Comparison of ENCODE assay signal across 19 mouse cellular contexts in the genomic region with DNA sequence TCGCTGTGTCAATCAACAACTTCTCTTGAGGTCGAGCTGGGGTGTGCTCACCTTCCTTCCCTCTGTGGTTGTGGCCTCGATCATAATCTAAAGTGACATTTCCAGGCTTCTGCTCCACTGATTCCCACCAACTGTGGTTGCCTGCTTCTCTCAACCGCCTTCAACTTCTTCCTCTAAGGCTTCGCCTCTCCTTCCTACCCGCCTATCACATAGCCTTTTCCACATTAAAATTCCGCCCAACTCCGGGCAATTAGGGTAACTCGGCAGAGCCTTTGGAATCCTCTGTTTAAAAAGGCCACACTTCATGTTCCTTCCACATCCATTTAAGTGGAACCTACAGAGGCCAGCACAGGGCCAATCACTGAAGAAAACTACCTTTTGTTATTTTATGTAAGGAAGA.
A peak's percentile ranks its signal among the peaks of the same experiment; 100 is the strongest.
DNase-seq lines count a peak whose midpoint lies in the region; ATAC-seq and TF ChIP-seq lines count a peak whose summit lies in the region.
"Had no signal": no experiment of that assay in that cellular context is flagged by ENCODE, and none has a peak within 500 bp of the region (broad histone marks: within the 10 kb centered on the region; RNA-seq: fewer than 3 reads in every experiment).

No protein-coding gene starts in this region.

- no peaks in the 10 kb centered on the region for H3K9me3 ChIP-seq in kidney, postnatal 0 days (replicated peaks; ENCODE audit: low read length)
- no peaks in the 10 kb centered on the region for H3K9me3 ChIP-seq in limb, embryonic 11.5 days (ENCODE audit: control insufficient read depth, low read length)
- H3K9me3 ChIP-seq in neural tube, embryonic 14.5 days (ENCODE audit: control insufficient read depth, low read length): no peaks in the 10 kb centered on the region
- H3K9me3 ChIP-seq: embryonic facial prominence, embryonic 15.5 days; forebrain, embryonic 12.5 days had no signal

- ATAC-seq in kidney, postnatal 0 days (replicated peaks; ENCODE audit: low FRiP score, low read depth): no peak
- ATAC-seq in limb, embryonic 11.5 days (ENCODE audit: insufficient number of reproducible peaks, low FRiP score, low TSS enrichment, low read depth): peak; percentile 52
- ATAC-seq in neural tube, embryonic 14.5 days (ENCODE audit: low read depth): 0 out of 2 replicates have a peak, but pooled peaks have one; percentile 23
- ATAC-seq: hindbrain, embryonic 16.5 days had no signal

- H3K4me2 ChIP-seq in kidney, postnatal 0 days (ENCODE audit: low read length): no peak overlapping the region
- peak overlapping the region; percentile 3; the same call in 1 of the 2 replicates for H3K4me2 ChIP-seq in limb, embryonic 11.5 days (ENCODE audit: low read depth, severe bottlenecking)
- H3K4me2 ChIP-seq in neural tube, embryonic 14.5 days (ENCODE audit: low read depth, low read length): no peak overlapping the region
- H3K4me2 ChIP-seq: embryonic facial prominence, embryonic 15.5 days; forebrain, embryonic 12.5 days; heart, embryonic 11.5 days had no signal

- H3K9ac ChIP-seq in kidney, postnatal 0 days (ENCODE audit: low read depth, low read length): no peak overlapping the region
- H3K9ac ChIP-seq in limb, embryonic 11.5 days (ENCODE audit: low read length): no peak overlapping the region
- H3K9ac ChIP-seq in neural tube, embryonic 14.5 days (replicated peaks; ENCODE audit: low read depth, low read length): no peak overlapping the region
- H3K9ac ChIP-seq in heart, adult 2 months (ENCODE audit: low read depth, low read length): no peak overlapping the region
- H3K9ac ChIP-seq: embryonic facial prominence, embryonic 15.5 days; forebrain, embryonic 12.5 days had no signal

- H3K27me3 ChIP-seq in kidney, postnatal 0 days (ENCODE audit: insufficient read depth, low read length): no peaks in the 10 kb centered on the region
- no peaks in the 10 kb centered on the region for H3K27me3 ChIP-seq in limb, embryonic 11.5 days (ENCODE audit: control insufficient read depth, insufficient read depth, low read length)
- peaks cover 16% of the 10 kb centered on the region; the same call in 1 of the 2 replicates for H3K27me3 ChIP-seq in neural tube, embryonic 14.5 days (ENCODE audit: control insufficient read depth, insufficient read depth, low read length)
- no peaks in the 10 kb centered on the region for H3K27me3 ChIP-seq in heart, adult 2 months (ENCODE audit: control insufficient read depth, insufficient read depth, low read length)
- H3K27me3 ChIP-seq: embryonic facial prominence, embryonic 15.5 days; forebrain, embryonic 12.5 days had no signal

- 21% methylated on average over 9 of the region's 9 CpGs for WGBS in kidney, postnatal 0 days
- WGBS in limb, embryonic 11.5 days: 15% methylated on average over 9 of the region's 9 CpGs
- WGBS in neural tube, embryonic 14.5 days: 27% methylated on average over 9 of the region's 9 CpGs
- 89% methylated on average over 9 of the region's 9 CpGs for WGBS in heart, adult 2 months

- TF ChIP-seq EP300 in heart, adult 2 months (IDR thresholded peaks at IDR 0.05; ENCODE audit: insufficient read depth, low read depth, low read length): no peak

- H3K36me3 ChIP-seq in kidney, postnatal 0 days (ENCODE audit: insufficient read depth, low read length): no peaks in the 10 kb centered on the region
- no peaks in the 10 kb centered on the region for H3K36me3 ChIP-seq in limb, embryonic 11.5 days (ENCODE audit: control insufficient read depth, insufficient read depth, low read length)
- H3K36me3 ChIP-seq in neural tube, embryonic 14.5 days (ENCODE audit: control insufficient read depth, insufficient read depth, low read length): no peaks in the 10 kb centered on the region
- H3K36me3 ChIP-seq in heart, adult 2 months (ENCODE audit: control insufficient read depth, insufficient read depth, low read length): no peaks in the 10 kb centered on the region
- H3K36me3 ChIP-seq: embryonic facial prominence, embryonic 15.5 days; forebrain, embryonic 12.5 days had no signal

- H3K4me3 ChIP-seq in kidney, postnatal 0 days (replicated peaks; ENCODE audit: low read depth, low read length): no peak overlapping the region
- H3K4me3 ChIP-seq in limb, embryonic 11.5 days (ENCODE audit: low read depth, low read length): no peak overlapping the region
- H3K4me3 ChIP-seq in neural tube, embryonic 14.5 days (ENCODE audit: low read depth, low read length): no peak overlapping the region
- no peak overlapping the region for H3K4me3 ChIP-seq in heart, adult 2 months
- H3K4me3 ChIP-seq: embryonic facial prominence, embryonic 15.5 days; forebrain, embryonic 12.5 days had no signal

- H3K79me2 ChIP-seq in heart, adult 2 months (replicated peaks; ENCODE audit: control insufficient read depth, insufficient read depth, low read length): no peaks in the 10 kb centered on the region

- peak overlapping the region; percentile 66; the same call in 1 of the 2 replicates for H3K27ac ChIP-seq in kidney, postnatal 0 days
- peak overlapping the region; percentile 78 for H3K27ac ChIP-seq in limb, embryonic 11.5 days (replicated peaks; ENCODE audit: low read depth, low read length)
- H3K27ac ChIP-seq in neural tube, embryonic 14.5 days (ENCODE audit: low read depth, low read length): no peak overlapping the region
- H3K27ac ChIP-seq in heart, adult 2 months: no peak overlapping the region
- H3K27ac ChIP-seq: embryonic facial prominence, embryonic 15.5 days; forebrain, embryonic 12.5 days had no signal

- no peak for TF ChIP-seq POLR2A in heart, adult 2 months (IDR thresholded peaks at IDR 0.05; ENCODE audit: insufficient read depth, low read depth, low read length)

- no peak for TF ChIP-seq CTCF in kidney, postnatal 0 days (IDR thresholded peaks at IDR 0.05; ENCODE audit: low read depth)
- no peak for TF ChIP-seq CTCF in heart, adult 2 months (IDR thresholded peaks at IDR 0.05)

- H3K4me1 ChIP-seq in kidney, postnatal 0 days (replicated peaks; ENCODE audit: insufficient read depth, low read length): peaks cover 12% of the 10 kb centered on the region; the same call in 1 of the 2 replicates
- peaks cover 18% of the 10 kb centered on the region for H3K4me1 ChIP-seq in limb, embryonic 11.5 days (ENCODE audit: control insufficient read depth, insufficient read depth, low read length)
- no peaks in the 10 kb centered on the region; the same call in none of the 2 replicates for H3K4me1 ChIP-seq in neural tube, embryonic 14.5 days (ENCODE audit: control insufficient read depth, insufficient read depth, low read length)
- no peaks in the 10 kb centered on the region for H3K4me1 ChIP-seq in heart, adult 2 months (ENCODE audit: control insufficient read depth, insufficient read depth, low read length)

- peak; percentile 71 for DNase-seq in heart, adult 11 months
- DNase-seq in heart, postnatal 4 days: no peak
- DNase-seq in kidney, postnatal 0 days (ENCODE audit: low spot score): peak; percentile 73
- no peak for DNase-seq in kidney, adult 8-10 months
- peak; percentile 75 for DNase-seq in limb, embryonic 11.5 days (ENCODE audit: low spot score)
- no peak for DNase-seq in thymus, postnatal 36 days
- no peak for DNase-seq in heart, adult 2 months
- DNase-seq: adrenal gland, adult 2 months; cerebellum, adult 11-12 months; cerebellum, postnatal 25 days; gastrocnemius, postnatal 14 days; lung, postnatal 14 days; right cerebral cortex, adult 18-20 months; thymus, adult 18-20 months had no signal

- intact Hi-C loops in heart, adult 2 months (cut with DNase I): no loop called here

Comparison
In these comparisons a context has a peak if more than half of its experiments do, and no peak if none do; other contexts are left out.
1. DNase-seq: peak in heart, adult 11 months (single experiment), kidney, postnatal 0 days (single experiment) and limb, embryonic 11.5 days (single experiment); none in heart, postnatal 4 days (single experiment), kidney, adult 8-10 months (0 of 2), thymus, postnatal 36 days (0 of 2) and heart, adult 2 months (0 of 2).
2. H3K27ac ChIP-seq: peak in kidney, postnatal 0 days (single experiment) and limb, embryonic 11.5 days (single experiment); none in neural tube, embryonic 14.5 days (single experiment) and heart, adult 2 months (single experiment).